Mouse (Mus musculus): ENCODE data around the gene Fcgr4. TPM values are rescaled to one million over a fixed set of nuclear protein-coding genes. Genes with fewer than 3 reads are reported as not detected.
A peak's percentile ranks its signal among the peaks of the same experiment; 100 is the strongest.

Gene Fcgr4
- polyA plus RNA-seq, 1 experiment from 2014 or later: 0.22 TPM

DNA sequence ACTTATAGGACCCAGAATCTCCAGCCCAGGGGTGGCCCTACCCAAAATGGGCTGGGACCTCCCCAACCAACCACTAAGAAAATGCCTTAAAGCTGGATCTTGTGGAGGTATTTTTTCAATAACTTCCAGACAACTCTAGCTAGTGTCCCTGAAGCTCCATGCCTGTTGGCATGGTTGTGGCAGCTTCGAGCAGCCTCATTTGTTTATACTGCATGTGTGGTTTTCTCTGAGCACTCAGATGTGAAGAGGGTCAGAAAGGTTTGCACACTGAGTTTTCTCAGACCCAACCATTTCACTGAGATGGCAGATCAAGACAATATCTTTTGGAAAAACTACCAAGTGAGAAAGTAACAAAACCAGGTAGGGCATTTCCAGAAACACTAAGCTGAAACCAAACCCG lies 36.4 kb upstream of the Fcgr4 start:
- WGBS: 90% methylated on average over 2 of the region's 2 CpGs
- ATAC-seq: no peak
- Histone ChIP-seq H3K4me2 (ENCODE audit: low read length) (no peak overlapping the region), H3K9ac (replicated peaks; ENCODE audit: low read depth, low read length) (no peak overlapping the region), H3K4me1 (replicated peaks; ENCODE audit: control insufficient read depth, insufficient read depth, low read length) (no peaks in the 10 kb centered on the region), H3K36me3 (ENCODE audit: control insufficient read depth, insufficient read depth) (no peaks in the 10 kb centered on the region), H3K9me3 (ENCODE audit: control insufficient read depth, low read length) (no peaks in the 10 kb centered on the region), H3K4me3 (replicated peaks; ENCODE audit: low read length) (no peak overlapping the region), H3K27ac (ENCODE audit: low read length) (no peak overlapping the region), H3K27me3 (replicated peaks; ENCODE audit: control insufficient read depth, insufficient read depth, low read length) (no peaks in the 10 kb centered on the region)

DNA sequence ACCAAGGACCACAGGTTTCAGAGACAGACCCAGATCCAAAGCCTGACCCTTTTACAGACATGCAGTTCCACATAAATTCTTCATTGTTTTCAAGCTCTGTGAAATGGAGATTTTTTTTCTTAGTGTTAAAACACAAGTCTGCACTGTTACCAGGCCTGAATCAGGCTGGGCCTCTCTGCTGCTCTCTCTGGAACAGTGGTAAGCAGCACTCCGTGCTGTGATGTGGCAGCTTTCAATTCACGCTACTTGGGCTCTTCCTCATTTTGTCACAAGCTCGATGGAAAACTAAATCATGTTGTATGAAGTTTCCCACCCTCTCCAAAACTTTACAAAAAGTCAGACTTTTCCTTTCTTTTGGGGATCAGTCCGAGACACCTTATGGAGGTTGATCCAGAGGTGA lies 35.7 kb upstream of the Fcgr4 start:
- H3K27me3 ChIP-seq (replicated peaks; ENCODE audit: control insufficient read depth, insufficient read depth, low read length): no peaks in the 10 kb centered on the region
- WGBS: 82% methylated on average over 4 of the region's 4 CpGs
- ATAC-seq: no peak
- H3K4me3 ChIP-seq (replicated peaks; ENCODE audit: low read length): no peak overlapping the region
- no peak overlapping the region for H3K4me2 ChIP-seq (ENCODE audit: low read length)
- H3K36me3 ChIP-seq (ENCODE audit: control insufficient read depth, insufficient read depth): no peaks in the 10 kb centered on the region
- H3K4me1 ChIP-seq (replicated peaks; ENCODE audit: control insufficient read depth, insufficient read depth, low read length): no peaks in the 10 kb centered on the region
- no peak overlapping the region for H3K9ac ChIP-seq (replicated peaks; ENCODE audit: low read depth, low read length)
- no peaks in the 10 kb centered on the region for H3K9me3 ChIP-seq (ENCODE audit: control insufficient read depth, low read length)
- H3K27ac ChIP-seq (ENCODE audit: low read length): no peak overlapping the region

DNA sequence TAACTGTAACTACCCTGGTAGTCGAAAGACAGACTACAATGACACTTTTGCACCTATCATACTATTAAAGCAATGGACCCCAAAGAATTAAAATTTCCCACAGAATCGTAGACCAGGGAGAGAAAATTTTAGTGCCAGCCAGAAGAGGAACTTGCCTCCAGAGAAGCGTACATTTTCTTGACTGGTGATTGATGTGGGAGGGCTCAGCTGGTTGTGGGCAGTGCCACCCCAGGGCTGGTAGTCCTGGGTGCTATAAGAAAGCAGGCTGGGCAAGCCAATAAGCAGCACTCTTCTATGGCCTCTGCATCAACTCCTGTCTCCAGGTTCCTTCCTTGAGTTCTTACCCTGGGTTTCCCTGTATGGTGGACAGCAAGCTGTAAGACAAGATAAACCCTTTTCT lies 33.6 kb upstream of the Fcgr4 start:
- WGBS: 89% methylated on average over 3 of the region's 3 CpGs
- H3K4me3 ChIP-seq (replicated peaks; ENCODE audit: low read length): no peak overlapping the region

DNA sequence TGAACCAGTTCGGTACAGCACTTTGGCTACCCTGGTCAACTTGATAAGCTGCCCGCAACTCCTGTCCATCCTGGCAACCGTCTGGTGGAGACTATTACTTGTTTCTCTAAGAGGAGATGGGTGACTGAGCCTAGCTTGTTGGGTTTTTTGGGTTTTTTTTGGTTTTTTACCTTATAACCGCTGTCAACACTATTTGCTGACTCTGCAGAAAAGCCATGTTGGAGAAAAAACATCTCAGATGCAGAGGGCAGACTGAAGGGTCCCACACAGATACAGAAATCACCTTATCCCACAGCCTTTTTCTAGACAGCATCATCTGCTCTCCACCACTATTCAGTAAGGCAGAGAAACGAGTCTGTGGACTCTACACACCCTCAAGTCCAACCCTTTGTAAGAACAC lies 32.9 kb upstream of the Fcgr4 start:
- Histone ChIP-seq H3K4me3 (replicated peaks; ENCODE audit: low read length) (no peak overlapping the region), H3K4me2 (ENCODE audit: low read length) (no peak overlapping the region), H3K4me1 (replicated peaks; ENCODE audit: control insufficient read depth, insufficient read depth, low read length) (no peaks in the 10 kb centered on the region), H3K27me3 (replicated peaks; ENCODE audit: control insufficient read depth, insufficient read depth, low read length) (no peaks in the 10 kb centered on the region), H3K36me3 (ENCODE audit: control insufficient read depth, insufficient read depth) (no peaks in the 10 kb centered on the region), H3K9ac (replicated peaks; ENCODE audit: low read depth, low read length) (no peak overlapping the region), H3K27ac (ENCODE audit: low read length) (no peak overlapping the region), H3K9me3 (ENCODE audit: control insufficient read depth, low read length) (no peaks in the 10 kb centered on the region)
- no peak for ATAC-seq
- 84% methylated on average over 5 of the region's 5 CpGs for WGBS

More for the DNA sequence above, 33.6 kb upstream of the Fcgr4 start:
- Histone ChIP-seq H3K4me2 (ENCODE audit: low read length) (no peak overlapping the region), H3K27ac (ENCODE audit: low read length) (no peak overlapping the region), H3K36me3 (ENCODE audit: control insufficient read depth, insufficient read depth) (no peaks in the 10 kb centered on the region), H3K9ac (replicated peaks; ENCODE audit: low read depth, low read length) (no peak overlapping the region), H3K27me3 (replicated peaks; ENCODE audit: control insufficient read depth, insufficient read depth, low read length) (no peaks in the 10 kb centered on the region), H3K9me3 (ENCODE audit: control insufficient read depth, low read length) (no peaks in the 10 kb centered on the region), H3K4me1 (replicated peaks; ENCODE audit: control insufficient read depth, insufficient read depth, low read length) (no peaks in the 10 kb centered on the region)
- ATAC-seq: no peak

DNA sequence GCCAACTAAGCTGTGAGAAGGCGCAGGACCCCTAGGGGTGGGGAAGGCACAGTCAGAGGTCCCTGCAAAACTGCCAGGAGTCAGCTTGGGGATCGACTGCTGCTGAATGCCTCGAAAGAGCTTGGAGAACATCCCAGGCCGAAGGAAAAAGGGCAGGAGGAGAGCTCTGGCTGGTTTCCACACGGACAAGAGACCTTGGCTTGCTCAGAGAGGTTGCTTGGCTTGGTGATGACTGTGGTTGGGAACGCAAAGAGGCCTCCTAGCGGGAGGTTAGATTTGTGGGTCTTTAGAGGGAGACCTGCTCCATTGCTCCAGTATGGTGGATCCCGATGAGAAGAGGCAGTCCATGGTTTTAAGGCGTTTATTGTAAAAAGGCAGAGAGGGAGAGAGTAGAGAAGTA lies 29.1 kb upstream of the Fcgr4 start:
- Histone ChIP-seq H3K9me3 (ENCODE audit: control insufficient read depth, low read length) (no peaks in the 10 kb centered on the region), H3K4me1 (replicated peaks; ENCODE audit: control insufficient read depth, insufficient read depth, low read length) (no peaks in the 10 kb centered on the region), H3K4me2 (ENCODE audit: low read length) (no peak overlapping the region), H3K9ac (replicated peaks; ENCODE audit: low read depth, low read length) (no peak overlapping the region), H3K36me3 (ENCODE audit: control insufficient read depth, insufficient read depth) (no peaks in the 10 kb centered on the region), H3K4me3 (replicated peaks; ENCODE audit: low read length) (no peak overlapping the region), H3K27me3 (replicated peaks; ENCODE audit: control insufficient read depth, insufficient read depth, low read length) (no peaks in the 10 kb centered on the region), H3K27ac (ENCODE audit: low read length) (no peak overlapping the region)
- WGBS: 80% methylated on average over 9 of the region's 9 CpGs
- ATAC-seq: no peak

DNA sequence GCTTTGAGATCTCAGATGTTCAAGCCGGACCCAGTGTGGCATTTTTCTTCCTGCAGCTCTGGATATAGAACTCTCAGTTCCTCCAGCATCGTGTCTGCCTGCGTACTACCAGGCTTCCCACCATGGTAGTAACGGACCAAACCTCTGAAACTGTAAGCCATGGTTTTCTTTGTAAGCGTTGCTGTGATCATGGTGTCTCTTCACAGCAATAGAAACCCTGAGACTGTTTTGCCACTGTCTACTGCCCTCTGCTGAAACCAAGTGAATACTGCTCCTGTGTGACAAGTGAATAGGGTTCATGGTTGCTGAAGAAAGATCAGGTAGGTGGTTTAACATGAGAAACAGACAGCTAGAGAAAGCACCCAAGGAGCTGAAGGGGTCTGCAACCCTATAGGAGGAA lies 26.2 kb upstream of the Fcgr4 start:
- no peak overlapping the region for H3K4me3 ChIP-seq (replicated peaks; ENCODE audit: low read length)
- H3K27me3 ChIP-seq (replicated peaks; ENCODE audit: control insufficient read depth, insufficient read depth, low read length): no peaks in the 10 kb centered on the region
- no peak for ATAC-seq
- no peaks in the 10 kb centered on the region for H3K4me1 ChIP-seq (replicated peaks; ENCODE audit: control insufficient read depth, insufficient read depth, low read length)
- 62% methylated on average over 5 of the region's 5 CpGs for WGBS
- no peak overlapping the region for H3K9ac ChIP-seq (replicated peaks; ENCODE audit: low read depth, low read length)
- H3K27ac ChIP-seq (ENCODE audit: low read length): no peak overlapping the region
- H3K9me3 ChIP-seq (ENCODE audit: control insufficient read depth, low read length): no peaks in the 10 kb centered on the region
- no peaks in the 10 kb centered on the region for H3K36me3 ChIP-seq (ENCODE audit: control insufficient read depth, insufficient read depth)
- no peak overlapping the region for H3K4me2 ChIP-seq (ENCODE audit: low read length)

DNA sequence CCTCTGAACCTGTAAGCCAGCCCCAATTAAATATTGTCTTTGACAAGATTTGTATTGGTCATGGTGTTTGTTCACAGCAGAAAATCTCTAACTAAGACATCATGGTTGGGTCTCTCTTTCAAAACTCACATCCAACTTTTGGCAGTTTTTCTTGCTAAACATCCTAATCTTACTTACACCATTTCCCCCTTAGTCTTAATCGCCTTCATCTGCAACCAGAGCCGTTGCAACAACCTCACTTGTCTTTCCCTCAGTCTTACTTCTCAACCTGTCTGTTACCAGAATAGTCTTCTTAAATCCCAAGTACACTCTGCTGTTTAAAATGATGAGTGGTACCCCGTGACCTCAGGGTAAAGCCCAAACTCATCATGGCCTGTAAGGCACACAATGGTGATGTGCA lies 22.7 kb upstream of the Fcgr4 start:
- no peak overlapping the region for H3K27ac ChIP-seq (ENCODE audit: low read length)
- H3K27me3 ChIP-seq (replicated peaks; ENCODE audit: control insufficient read depth, insufficient read depth, low read length): no peaks in the 10 kb centered on the region
- no peaks in the 10 kb centered on the region for H3K36me3 ChIP-seq (ENCODE audit: control insufficient read depth, insufficient read depth)
- no peaks in the 10 kb centered on the region for H3K9me3 ChIP-seq (ENCODE audit: control insufficient read depth, low read length)
- no peak overlapping the region for H3K9ac ChIP-seq (replicated peaks; ENCODE audit: low read depth, low read length)
- WGBS: 83% methylated on average over 3 of the region's 3 CpGs
- H3K4me3 ChIP-seq (replicated peaks; ENCODE audit: low read length): no peak overlapping the region
- H3K4me1 ChIP-seq (replicated peaks; ENCODE audit: control insufficient read depth, insufficient read depth, low read length): no peaks in the 10 kb centered on the region
- ATAC-seq: no peak
- no peak overlapping the region for H3K4me2 ChIP-seq (ENCODE audit: low read length)

DNA sequence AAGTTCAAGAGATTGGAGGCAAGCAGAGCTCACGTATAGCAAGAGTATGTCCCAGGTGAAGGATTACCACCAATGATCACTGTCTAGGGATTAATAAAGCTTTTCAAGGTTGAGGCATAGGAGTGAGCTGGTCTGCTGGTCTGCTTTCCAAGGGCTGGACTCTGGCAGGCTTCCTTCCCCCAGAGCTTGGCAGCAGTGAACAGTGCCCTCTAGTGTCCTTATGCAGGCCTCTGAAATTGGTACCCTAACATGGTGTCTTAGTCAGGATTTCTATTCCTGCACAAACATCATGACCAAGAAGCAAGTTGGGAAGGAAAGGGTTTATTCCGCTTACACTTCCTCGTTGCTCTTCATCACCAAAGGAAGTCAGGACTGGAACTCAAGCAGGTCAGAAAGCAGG lies 22.0 kb upstream of the Fcgr4 start:
- Histone ChIP-seq H3K36me3 (ENCODE audit: control insufficient read depth, insufficient read depth) (no peaks in the 10 kb centered on the region), H3K9ac (replicated peaks; ENCODE audit: low read depth, low read length) (no peak overlapping the region), H3K4me3 (replicated peaks; ENCODE audit: low read length) (no peak overlapping the region), H3K27ac (ENCODE audit: low read length) (no peak overlapping the region), H3K4me1 (replicated peaks; ENCODE audit: control insufficient read depth, insufficient read depth, low read length) (no peaks in the 10 kb centered on the region), H3K27me3 (replicated peaks; ENCODE audit: control insufficient read depth, insufficient read depth, low read length) (no peaks in the 10 kb centered on the region), H3K4me2 (ENCODE audit: low read length) (no peak overlapping the region), H3K9me3 (ENCODE audit: control insufficient read depth, low read length) (no peaks in the 10 kb centered on the region)
- ATAC-seq: no peak
- 43% methylated on average over 3 of the region's 3 CpGs for WGBS

DNA sequence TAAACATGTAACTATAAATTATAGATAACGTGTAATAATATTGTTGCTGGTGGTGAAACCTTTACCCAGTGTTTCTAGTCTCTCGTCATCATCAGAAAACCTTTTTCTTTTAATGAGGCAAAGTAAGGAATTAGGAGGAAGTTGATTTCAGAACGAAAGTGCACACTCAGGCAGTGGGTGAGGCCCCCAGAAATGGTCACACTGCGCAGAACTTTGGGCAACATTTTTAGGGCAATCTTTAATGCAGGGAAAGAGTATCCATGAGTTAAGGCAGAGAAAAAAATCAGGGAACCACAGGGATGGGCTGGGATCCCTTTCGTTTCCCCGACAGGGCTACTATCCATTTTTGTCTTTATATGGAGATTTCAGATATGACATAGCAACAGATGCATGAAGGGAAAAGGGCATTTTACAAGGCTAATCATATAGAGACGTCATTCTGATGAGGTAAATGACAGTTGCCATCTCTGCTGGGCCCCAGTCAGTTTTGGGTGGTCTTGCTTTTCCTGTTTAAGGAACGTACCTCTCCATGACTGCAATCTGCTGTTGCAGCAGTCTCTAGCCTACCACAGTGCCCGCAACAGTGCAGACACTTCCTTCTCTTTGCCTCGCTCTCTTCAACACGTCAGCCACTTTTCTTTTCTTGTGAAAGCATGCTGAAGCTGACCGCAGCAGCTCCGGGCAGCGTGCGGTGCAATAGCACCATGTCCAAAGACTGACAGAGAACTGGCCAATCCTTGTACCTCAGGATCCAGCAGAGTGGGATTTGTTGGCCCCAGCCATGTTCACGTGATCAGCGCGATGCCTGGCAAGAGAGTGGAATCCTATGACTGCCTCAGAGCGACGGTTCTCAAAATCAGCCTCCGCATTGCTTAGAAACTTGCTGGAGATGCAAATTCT lies 20.7 kb upstream of the Fcgr4 start:
- no peak for ATAC-seq
- H3K4me3 ChIP-seq (replicated peaks; ENCODE audit: low read length): no peak overlapping the region
- WGBS: 56% methylated on average over 21 of the region's 21 CpGs

DNA sequence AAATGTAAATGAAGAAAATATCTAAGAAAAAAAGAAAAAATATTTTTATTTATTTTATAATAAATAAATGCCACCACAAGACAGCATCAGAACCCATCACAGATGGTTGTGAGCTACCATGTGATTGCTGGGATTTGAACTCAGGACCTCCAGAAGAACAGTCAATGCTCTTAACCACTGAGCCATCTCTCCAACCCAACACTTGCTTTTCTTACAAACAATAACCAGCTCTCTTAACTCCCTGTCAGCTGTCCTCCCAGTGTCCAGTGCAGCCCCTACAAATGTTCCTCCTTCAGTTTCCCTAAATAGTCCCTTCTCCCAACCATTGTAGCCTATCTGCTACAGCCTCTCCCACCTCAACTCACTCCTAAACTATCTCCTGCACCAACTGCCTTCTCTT lies 18.9 kb upstream of the Fcgr4 start:
- no peak overlapping the region for H3K4me2 ChIP-seq (ENCODE audit: low read length)
- H3K4me1 ChIP-seq (replicated peaks; ENCODE audit: control insufficient read depth, insufficient read depth, low read length): no peaks in the 10 kb centered on the region
- H3K9me3 ChIP-seq (ENCODE audit: control insufficient read depth, low read length): no peaks in the 10 kb centered on the region
- H3K27me3 ChIP-seq (replicated peaks; ENCODE audit: control insufficient read depth, insufficient read depth, low read length): no peaks in the 10 kb centered on the region
- H3K36me3 ChIP-seq (ENCODE audit: control insufficient read depth, insufficient read depth): no peaks in the 10 kb centered on the region
- ATAC-seq: no peak
- no peak overlapping the region for H3K27ac ChIP-seq (ENCODE audit: low read length)
- H3K9ac ChIP-seq (replicated peaks; ENCODE audit: low read depth, low read length): no peak overlapping the region
- H3K4me3 ChIP-seq (replicated peaks; ENCODE audit: low read length): no peak overlapping the region

More for the DNA sequence above, 20.7 kb upstream of the Fcgr4 start:
- Histone ChIP-seq H3K27ac (ENCODE audit: low read length) (no peak overlapping the region), H3K4me1 (replicated peaks; ENCODE audit: control insufficient read depth, insufficient read depth, low read length) (no peaks in the 10 kb centered on the region), H3K27me3 (replicated peaks; ENCODE audit: control insufficient read depth, insufficient read depth, low read length) (no peaks in the 10 kb centered on the region), H3K4me2 (ENCODE audit: low read length) (peak overlapping the region; percentile 9; the same call in 1 of the 2 replicates), H3K9ac (replicated peaks; ENCODE audit: low read depth, low read length) (no peak overlapping the region), H3K36me3 (ENCODE audit: control insufficient read depth, insufficient read depth) (no peaks in the 10 kb centered on the region), H3K9me3 (ENCODE audit: control insufficient read depth, low read length) (no peaks in the 10 kb centered on the region)
